Mouse (Mus musculus) testis, postnatal 14 days (tissue): ENCODE data around the gene Ptprm.

Source experiments
- DNase-seq: peaks from one replicate; pipeline ENCODE4 v3.0.0; 2021; ENCODE audit warnings: low spot score

Ptprm gene

GRCm38 (mm10) chr17:66988014-66988413 is 366.2 kb downstream of the Ptprm start:
- DNase-seq = no peak

GRCm38 (mm10) chr17:66981649-66982048 is 372.6 kb downstream of the Ptprm start:
- DNase-seq = no peak

GRCm38 (mm10) chr17:66979971-66980370 is 374.3 kb downstream of the Ptprm start:
- DNase-seq = no peak

DNA sequence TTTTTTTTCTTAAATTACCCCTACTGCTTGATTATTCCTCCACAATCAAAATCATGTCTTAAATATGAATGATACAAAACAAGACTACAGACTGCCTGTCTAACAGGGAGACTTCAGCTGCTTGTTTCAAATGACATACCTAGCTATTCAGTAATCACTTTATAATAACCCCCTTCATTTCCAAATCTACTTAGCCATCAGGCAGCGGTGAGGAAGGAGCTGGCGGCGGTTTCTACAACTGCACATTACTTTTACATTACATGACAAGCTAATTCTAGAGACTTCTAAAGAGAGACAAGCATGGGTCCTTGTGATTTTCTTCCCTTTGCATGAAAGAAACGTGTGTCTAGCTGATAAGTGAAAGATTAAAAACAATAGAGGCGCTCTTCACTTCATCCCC is 377.8 kb downstream of the Ptprm start:
- no peak for DNase-seq

DNA sequence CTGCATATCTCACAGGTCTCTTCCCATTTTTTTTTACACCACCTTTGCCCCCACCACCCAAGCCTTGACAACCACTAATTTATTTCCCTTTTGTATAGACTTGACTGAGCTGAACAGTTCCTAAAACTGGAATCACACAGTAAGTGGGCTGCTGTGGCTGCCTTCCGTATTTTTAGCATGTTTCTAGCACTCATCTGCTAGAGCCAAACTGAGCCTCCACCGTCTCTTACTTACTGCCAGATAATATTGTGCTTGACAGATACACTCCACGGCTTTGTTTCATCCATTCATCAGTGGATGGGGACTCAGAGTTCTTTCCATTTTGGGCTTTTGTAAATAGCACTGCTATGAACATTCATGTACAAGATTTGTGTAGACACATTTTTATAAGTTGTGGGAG is 381.3 kb downstream of the Ptprm start:
- no peak for DNase-seq

DNA sequence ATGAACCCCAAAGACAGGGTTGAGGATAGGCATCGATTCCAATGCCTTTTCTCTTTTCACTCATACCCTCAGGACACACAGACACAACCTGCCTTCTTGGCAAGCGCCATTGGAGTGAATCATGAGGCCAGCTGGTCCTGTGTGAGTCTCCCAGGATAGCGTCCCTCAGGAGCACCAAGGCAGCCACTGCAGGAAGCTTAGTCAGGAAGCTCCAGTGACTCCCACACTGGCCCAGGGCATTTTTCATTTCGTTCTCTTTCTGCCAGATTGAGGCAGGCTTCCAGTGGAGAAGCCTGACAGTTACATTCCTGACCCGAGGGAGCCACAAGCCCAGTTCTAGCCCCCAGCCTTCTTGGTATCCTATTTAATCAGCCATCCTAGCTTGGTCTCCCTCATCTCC is 393.3 kb downstream of the Ptprm start:
- DNase-seq = no peak

DNA sequence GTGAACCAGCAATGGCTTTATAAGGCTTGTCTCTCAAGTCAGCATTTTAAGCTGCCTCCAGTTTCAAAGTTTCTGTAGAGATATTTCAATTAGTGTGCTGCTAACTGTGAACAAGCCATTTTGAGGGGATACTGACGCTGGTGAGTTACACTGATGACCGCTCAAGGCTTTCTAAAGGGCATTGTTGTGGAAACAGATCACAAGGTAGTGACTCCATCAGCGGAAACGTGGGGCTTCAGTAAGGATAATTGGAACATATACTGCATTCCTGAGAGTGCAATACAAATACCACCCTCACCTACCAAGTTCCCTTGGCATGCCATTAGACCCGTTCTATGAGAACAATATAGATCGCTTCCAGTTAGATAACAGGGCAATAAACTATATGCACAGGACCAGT is 393.7 kb downstream of the Ptprm start:
- no peak for DNase-seq

DNA sequence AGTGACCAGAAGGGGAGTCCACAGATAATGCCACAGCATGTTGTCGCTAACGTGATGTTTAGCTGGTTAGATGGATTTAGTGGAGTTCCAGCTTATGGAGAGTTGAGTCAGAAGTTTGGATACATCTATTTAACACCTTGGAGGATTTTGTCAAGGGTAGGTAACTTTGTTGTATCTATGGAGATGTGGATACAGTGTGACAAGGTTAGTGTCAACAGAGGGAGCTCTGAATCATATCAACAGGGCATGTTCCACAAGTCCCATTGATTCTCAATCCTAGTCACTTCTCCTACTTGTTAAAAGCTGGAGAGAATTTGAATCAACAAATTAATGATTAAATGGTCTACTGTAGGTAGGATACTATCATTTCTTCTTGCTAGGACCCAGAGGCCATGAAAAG is 394.4 kb downstream of the Ptprm start:
- DNase-seq = no peak

- no peak for DNase-seq
Measured at GRCm38 (mm10) chr17:66958766-66959165, 395.5 kb downstream of the Ptprm start.

DNA sequence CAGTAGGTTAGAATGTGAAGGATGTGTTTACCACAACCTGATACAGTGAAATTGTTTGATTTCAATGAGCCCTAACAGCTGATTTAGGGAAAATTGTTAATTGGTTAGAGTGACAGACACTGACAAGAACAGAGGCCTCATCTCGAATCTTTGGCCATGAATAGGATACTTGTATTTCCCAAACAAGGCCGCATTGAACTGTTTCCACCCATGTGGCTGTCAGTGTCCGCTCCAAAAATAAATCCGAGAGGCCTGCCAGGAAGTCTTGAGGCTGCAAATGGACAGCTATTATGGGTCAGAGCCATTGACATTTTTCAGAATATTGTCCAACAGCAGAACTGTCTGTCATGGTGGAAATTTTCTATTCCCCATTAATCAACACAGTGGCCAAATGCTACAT is 409.8 kb downstream of the Ptprm start:
- DNase-seq = no peak

GRCm38 (mm10) chr17:66943539-66943938 is 410.7 kb downstream of the Ptprm start:
- no peak for DNase-seq

- no peak for DNase-seq
Measured at GRCm38 (mm10) chr17:66925611-66926010, 428.6 kb downstream of the Ptprm start.

DNA sequence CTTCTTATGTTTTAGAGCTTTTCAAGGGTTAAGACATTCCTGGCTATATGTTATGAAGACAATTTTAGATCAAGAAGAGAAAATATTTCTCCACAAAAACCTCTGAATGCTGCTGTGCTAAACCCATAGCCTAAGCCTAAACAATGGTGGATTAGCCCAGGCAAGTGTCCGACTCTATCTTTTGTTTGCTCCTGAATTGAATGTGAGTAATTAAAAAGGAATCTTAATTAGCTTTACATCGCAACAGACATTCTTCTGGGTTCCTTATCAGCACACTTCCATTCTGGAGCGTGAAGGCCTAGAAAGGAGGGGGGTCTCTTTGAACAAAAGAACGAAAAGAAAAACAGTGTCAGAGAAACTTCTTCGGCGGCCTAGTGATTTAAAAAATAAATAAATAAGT is 439.6 kb downstream of the Ptprm start:
- no peak for DNase-seq

DNA sequence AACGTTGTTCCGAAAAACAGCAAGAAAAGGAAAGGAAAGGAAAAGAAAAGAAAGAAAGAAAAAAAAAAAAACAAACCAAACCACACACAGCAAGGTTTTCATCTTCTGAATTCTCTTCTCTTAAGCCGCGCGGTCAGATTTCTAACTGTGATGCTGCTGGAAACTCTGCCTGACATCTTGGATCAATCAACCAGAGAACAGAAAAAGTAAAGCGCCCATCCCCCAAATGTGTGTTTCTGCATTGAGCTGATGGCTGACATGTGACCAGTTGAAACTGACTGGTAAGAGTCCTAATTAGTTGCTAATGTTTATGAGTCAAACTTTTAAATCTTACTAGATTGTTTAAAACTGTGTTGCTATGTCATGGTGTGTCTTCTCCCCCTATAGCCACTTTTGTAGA is 441.7 kb downstream of the Ptprm start:
- DNase-seq = no peak

DNA sequence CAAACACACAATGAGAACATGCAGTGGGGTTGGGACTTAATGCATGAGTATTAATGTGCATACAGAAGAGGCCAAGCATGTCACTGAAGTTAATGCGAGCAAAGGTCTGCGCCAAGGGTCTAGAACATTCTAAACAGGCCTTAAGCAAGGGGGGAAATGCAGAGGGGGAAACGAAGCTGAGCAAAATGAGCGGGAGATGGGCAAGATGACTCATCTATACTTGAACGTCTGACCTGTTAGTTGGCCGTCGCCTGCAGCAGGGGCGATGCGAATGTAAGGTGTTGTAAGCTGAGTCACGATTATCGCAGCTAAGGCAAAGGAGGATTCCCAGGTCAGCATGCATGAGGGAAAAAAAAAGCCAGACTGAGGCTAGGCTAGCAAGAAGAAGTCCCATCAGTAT is 442.1 kb downstream of the Ptprm start:
- DNase-seq = no peak

- no peak for DNase-seq
Measured at GRCm38 (mm10) chr17:66909901-66910300, 444.4 kb downstream of the Ptprm start.

DNA sequence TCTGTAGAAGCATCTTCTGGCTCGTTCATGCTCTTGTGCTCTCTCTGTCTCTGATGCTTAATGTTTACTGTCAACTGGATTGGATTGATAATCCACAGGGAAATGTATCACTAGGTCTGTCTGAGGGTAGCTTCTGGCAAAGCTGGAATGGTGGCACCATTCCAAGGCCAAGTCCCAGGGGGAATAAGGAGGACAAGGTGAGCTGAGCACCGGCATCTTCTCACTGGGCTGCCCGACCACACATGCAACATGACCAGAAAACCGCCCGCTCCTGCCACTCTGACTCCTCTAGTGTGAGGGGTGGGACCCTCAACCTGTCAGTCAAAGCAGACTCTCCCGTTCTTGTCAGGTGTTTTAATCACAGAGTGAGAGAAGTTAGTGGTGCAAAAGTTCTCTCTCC is 445.3 kb downstream of the Ptprm start:
- no peak for DNase-seq

GRCm38 (mm10) chr17:66894181-66894580 is 460.1 kb downstream of the Ptprm start:
- DNase-seq = no peak

DNA sequence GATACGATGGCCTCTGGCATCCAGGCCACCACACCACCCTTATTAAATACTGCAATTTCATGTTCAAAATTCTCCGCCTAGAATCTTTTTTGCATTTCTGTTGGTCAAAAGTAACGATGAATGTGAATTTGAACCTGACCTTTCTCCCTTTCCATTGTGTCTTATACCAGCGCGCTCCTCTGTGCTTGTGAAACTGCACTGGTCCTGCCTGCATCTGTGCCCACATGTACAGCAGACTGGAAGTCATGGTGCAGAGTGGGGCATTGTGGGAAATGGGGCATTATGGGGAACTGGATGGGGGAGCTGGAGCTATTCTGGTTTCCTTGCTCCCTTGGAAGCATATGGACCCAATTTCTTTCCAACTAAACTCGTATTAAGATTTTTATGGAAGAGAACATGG is 462.3 kb downstream of the Ptprm start:
- DNase-seq = no peak

DNA sequence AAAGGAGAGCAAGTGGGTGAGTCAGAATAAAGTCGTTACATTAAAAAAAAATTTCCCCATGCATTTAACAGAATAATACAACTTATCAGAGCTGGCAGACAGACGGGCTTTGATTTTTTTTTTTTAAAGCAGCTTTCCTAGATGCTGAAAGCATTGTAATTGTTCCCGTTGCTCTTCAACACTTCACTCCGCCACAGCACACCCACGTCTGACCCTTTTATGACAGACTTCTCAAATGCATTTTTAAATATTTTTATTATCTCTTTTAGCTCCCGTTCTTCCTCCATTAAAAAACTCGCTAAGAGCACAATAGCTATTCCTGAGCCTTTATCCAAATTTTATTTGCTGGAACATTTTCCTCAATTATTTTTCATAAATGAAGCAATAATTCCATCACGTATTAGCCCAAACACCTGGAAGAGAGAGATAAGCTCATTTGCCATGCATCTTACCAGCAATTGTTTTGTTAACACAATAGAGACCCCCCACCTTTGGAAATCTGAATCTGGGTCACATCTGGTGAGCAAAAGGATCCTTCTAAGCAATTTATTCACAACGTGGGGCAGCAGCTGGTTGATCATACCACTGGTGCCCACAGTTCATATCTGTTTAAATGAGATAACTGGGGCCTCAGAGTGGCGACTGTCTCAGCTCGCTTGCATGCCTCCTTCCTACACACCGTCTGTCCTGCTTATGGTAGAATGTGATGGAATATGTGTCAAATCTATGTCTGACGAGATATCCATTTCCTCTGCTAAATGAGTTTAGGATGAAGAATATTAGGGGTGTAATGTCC is 463.0 kb downstream of the Ptprm start:
- DNase-seq = no peak

DNA sequence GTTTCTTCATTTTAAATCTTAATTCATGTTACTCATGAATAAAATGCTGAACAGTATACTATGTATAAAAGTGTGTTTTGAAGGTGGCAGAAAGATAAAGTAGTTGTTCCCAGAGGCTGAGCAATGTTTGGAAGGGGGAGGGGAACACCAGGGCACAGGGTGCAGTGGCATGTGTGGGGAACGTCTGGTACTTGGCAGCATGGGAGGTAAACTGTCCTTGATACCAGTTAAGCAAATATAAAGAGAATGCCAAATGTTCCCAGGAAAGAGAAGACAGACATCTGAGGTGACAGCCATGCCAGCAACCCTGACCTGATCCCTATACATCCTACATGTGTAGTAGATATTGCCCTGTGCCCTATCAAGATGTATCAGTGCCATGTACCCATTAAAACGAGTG is 472.0 kb downstream of the Ptprm start:
- DNase-seq = peak; percentile 36

DNA sequence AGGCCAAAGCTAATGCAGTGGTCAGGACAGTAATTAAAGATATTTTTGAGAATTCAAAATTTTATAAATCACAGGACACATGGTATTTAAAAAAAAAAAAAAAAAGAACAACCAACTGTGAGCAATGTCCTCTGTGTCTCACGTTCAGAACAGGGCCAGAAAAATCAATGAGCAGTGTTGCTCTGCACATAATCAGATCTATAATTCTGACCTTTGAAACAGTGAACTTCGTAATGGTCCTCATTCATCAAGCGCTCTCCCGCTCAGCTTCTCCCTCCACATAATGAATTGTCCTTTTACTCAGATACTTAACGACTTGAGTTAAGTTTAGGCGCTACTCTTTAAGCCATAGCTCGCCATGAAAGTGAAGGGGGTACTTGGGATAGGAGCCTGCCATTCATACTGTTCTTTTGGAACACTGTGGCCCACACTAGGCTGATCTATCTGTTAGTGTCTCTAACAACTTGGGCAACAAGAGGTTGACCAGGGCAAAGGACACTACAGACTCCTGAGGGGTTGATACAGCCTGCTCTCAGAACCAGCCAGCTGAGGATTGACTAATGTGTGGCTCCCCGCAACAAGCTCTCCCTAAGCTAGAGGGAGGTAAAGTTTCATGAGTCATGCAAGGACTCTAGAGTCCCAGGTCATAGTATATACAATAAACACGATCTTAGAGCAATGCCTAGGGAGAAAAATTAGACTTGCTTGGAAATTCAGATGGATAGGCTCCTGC is 473.1 kb downstream of the Ptprm start:
- DNase-seq = no peak

DNA sequence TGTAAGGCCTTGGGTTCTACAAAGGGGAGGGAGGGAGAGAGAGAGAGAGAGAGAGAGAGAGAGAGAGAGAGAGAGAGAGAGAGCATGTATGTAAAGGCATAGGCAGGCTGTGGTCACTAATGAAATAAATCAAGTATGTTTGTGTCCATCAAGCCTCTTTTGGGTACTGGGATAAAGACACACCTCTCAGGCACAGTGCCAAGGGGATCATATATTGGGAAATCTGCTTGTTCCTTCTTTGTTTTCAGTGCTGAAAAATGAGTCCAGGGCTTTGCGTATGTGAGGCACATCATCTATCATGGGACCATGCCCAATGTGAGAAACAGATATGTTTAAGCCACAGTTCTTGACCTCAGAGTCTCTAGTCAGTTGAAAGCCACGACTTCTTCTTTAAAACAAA is 475.1 kb downstream of the Ptprm start:
- DNase-seq = no peak

GRCm38 (mm10) chr17:66877582-66877981 is 476.7 kb downstream of the Ptprm start:
- no peak for DNase-seq
